In the genomic region with DNA sequence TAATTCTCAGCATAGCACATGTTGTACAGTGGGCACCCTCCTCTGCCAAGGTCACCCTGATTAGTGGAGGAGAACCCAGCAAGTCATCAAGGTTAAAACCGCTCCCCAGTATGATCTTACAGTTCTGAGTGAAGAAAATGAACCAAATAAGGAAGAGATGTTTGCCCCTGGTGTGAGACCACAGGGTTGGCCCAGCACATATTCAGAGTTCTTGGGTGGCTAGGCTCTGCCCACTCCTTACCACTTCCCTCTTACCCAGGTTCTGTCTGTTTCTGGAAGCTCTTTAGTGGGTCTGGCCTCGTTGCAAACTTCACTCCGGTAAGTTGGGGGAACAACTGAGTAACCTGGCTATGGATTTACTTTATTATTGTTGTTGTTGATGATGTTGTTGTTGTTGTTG, we compare ENCODE assay signal across 14 mouse cellular contexts.
"Had no signal": no experiment of that assay in that cellular context is flagged by ENCODE, and none has a peak within 500 bp of the region (broad histone marks: within the 10 kb centered on the region; RNA-seq: fewer than 3 reads in every experiment).

No protein-coding gene starts in this region.

- DNase-seq: lung, adult 18-20 months; lung, embryonic 14.5 days; lung, postnatal 10 days; lung, postnatal 4 days; midbrain, embryonic 14.5 days; retina, postnatal 1 day; right cerebral cortex, adult 18-20 months; right cerebral cortex, postnatal 25 days; right cerebral cortex, postnatal 4 days; spleen, adult 18-20 months; thymus, adult 2 months; thymus, postnatal 25 days; thymus, postnatal 4 days had no signal

- ATAC-seq: midbrain, embryonic 16.5 days had no signal
